Mouse (Mus musculus): ENCODE data around the gene Pik3c2g.

The Pik3c2g gene

GRCm38 (mm10) chr6:139841272-139841671, 254.3 kb downstream of the Pik3c2g start:
- DNase-seq (ENCODE audit: low spot score): no peak

- no peak for DNase-seq (ENCODE audit: low spot score)
Observed at GRCm38 (mm10) chr6:139842626-139843025, 255.6 kb downstream of the Pik3c2g start.

GRCm38 (mm10) chr6:139843531-139843930, 256.5 kb downstream of the Pik3c2g start:
- DNase-seq (ENCODE audit: low spot score): no peak

- no peak for DNase-seq (ENCODE audit: low spot score)
Observed at GRCm38 (mm10) chr6:139846889-139847544, 260.0 kb downstream of the Pik3c2g start.

GRCm38 (mm10) chr6:139849931-139850330, 262.9 kb downstream of the Pik3c2g start:
- no peak for DNase-seq (ENCODE audit: low spot score)

GRCm38 (mm10) chr6:139851705-139852603, 264.9 kb downstream of the Pik3c2g start:
- no peak for DNase-seq (ENCODE audit: low spot score)

- DNase-seq (ENCODE audit: low spot score): no peak
Observed at GRCm38 (mm10) chr6:139852836-139853235, 265.8 kb downstream of the Pik3c2g start.

GRCm38 (mm10) chr6:139860141-139860540, 273.1 kb downstream of the Pik3c2g start:
- no peak for DNase-seq (ENCODE audit: low spot score)

GRCm38 (mm10) chr6:139861534-139861933, 274.5 kb downstream of the Pik3c2g start:
- DNase-seq (ENCODE audit: low spot score): no peak

GRCm38 (mm10) chr6:139865059-139865673, 278.1 kb downstream of the Pik3c2g start:
- DNase-seq (ENCODE audit: low spot score): no peak

GRCm38 (mm10) chr6:139874418-139875176, 287.6 kb downstream of the Pik3c2g start:
- DNase-seq (ENCODE audit: low spot score): no peak

GRCm38 (mm10) chr6:139876691-139877090, 289.7 kb downstream of the Pik3c2g start:
- DNase-seq (ENCODE audit: low spot score): no peak

GRCm38 (mm10) chr6:139877476-139878361, 290.7 kb downstream of the Pik3c2g start:
- DNase-seq (ENCODE audit: low spot score): no peak

- no peak for DNase-seq (ENCODE audit: low spot score)
Observed at GRCm38 (mm10) chr6:139878362-139878696, 291.3 kb downstream of the Pik3c2g start.

GRCm38 (mm10) chr6:139882076-139882475, 295.1 kb downstream of the Pik3c2g start:
- DNase-seq (ENCODE audit: low spot score): no peak

- no peak for DNase-seq (ENCODE audit: low spot score)
Observed at GRCm38 (mm10) chr6:139887175-139887574, 300.2 kb downstream of the Pik3c2g start.

- no peak for DNase-seq (ENCODE audit: low spot score)
Observed at GRCm38 (mm10) chr6:139895637-139896036, 308.6 kb downstream of the Pik3c2g start.

- no peak for DNase-seq (ENCODE audit: low spot score)
Observed at GRCm38 (mm10) chr6:139899630-139900151, 312.7 kb downstream of the Pik3c2g start.

- no peak for DNase-seq (ENCODE audit: low spot score)
Observed at GRCm38 (mm10) chr6:139901801-139902200, 314.8 kb downstream of the Pik3c2g start.

- DNase-seq (ENCODE audit: low spot score): no peak
Observed at GRCm38 (mm10) chr6:139907138-139907537, 320.1 kb downstream of the Pik3c2g start.
